Mouse (Mus musculus) intestine, embryonic 16.5 days (tissue): ENCODE measurements at regions not wholly inside any gene's neighbourhood (a gene's known extent, or its start where the extent isn't known, plus 50 kb on each side); places are given as distances from the start of the nearest gene placed in this dataset.
"Not testable (repeated sequence)": the region's sequence is repeated elsewhere in the genome, so short reads cannot be mapped to it uniquely, and the experiment has no call there.

Experiments
- ATAC-seq: fragments of 200-750 bp; cut with Nextera tagmentation; 2 replicates; pipeline ENCODE4 v1.8.0; 2017; ENCODE audit warnings: moderate TSS enrichment, moderate library complexity
- H3K27ac ChIP-seq: fragments of 300-500 bp; sonication (generic); 2 replicates; pipeline ENCODE4 v1.5.1; 2014; ENCODE audit warnings: mild to moderate bottlenecking, low read length
- H3K27me3 ChIP-seq: fragments of 300-500 bp; sonication (generic); replicated peaks from 2 replicates; pipeline ENCODE4 v1.6.1; 2014; ENCODE audit warnings: low read length, control low read depth, mixed read lengths; ENCODE audit not compliant: control insufficient read depth, insufficient read depth
- H3K36me3 ChIP-seq: fragments of 300-500 bp; sonication (generic); 2 replicates; pipeline ENCODE4 v1.6.1; 2014; ENCODE audit warnings: low read length, control low read depth; ENCODE audit not compliant: control insufficient read depth, insufficient read depth
- H3K4me1 ChIP-seq: fragments of 300-500 bp; sonication (generic); 2 replicates; pipeline ENCODE4 v1.6.1; 2014; ENCODE audit warnings: low read length, control low read depth, mixed read lengths; ENCODE audit not compliant: control insufficient read depth, insufficient read depth
- H3K4me2 ChIP-seq: fragments of 300-500 bp; sonication (generic); 2 replicates; pipeline ENCODE4 v1.6.1; 2014; ENCODE audit warnings: low read depth, low read length, control low read depth
- H3K4me3 ChIP-seq: fragments of 300-500 bp; sonication (generic); 2 replicates; pipeline ENCODE4 v1.5.1; 2014; ENCODE audit warnings: mild to moderate bottlenecking, low read length
- H3K9ac ChIP-seq: fragments of 300-500 bp; sonication (generic); 2 replicates; pipeline ENCODE4 v1.6.1; 2014; ENCODE audit warnings: low read depth, low read length
- H3K9me3 ChIP-seq: fragments of 300-500 bp; sonication (generic); 2 replicates; pipeline ENCODE4 v1.6.1; 2016; ENCODE audit warnings: low read length, control low read depth; ENCODE audit not compliant: control insufficient read depth
- WGBS: fragments of 180-500 bp; shearing (Covaris S2); extraction: QIAGEN DNeasy Blood & Tissue Kit; methylation state at CpG from one replicate; pipeline ENCODE4 v1.1.7; 2014; 5-methylcytosine and 5-hydroxymethylcytosine counted together

- no peaks in the 10 kb centered on the region for H3K9me3 ChIP-seq
- WGBS: 48% methylated on average over 3 of the region's 3 CpGs
- ATAC-seq: no peak
These were observed 180.2 kb downstream of the Scg2 start for GRCm38 (mm10) chr1:79259726-79260125.

GRCm38 (mm10) chr1:79212970-79213369 lies 226.9 kb downstream of the Scg2 start:
- Histone ChIP-seq H3K4me2 (no peak overlapping the region), H3K4me1 (no peaks in the 10 kb centered on the region), H3K9ac (no peak overlapping the region), H3K4me3 (no peak overlapping the region), H3K36me3 (no peaks in the 10 kb centered on the region), H3K27me3 (no peaks in the 10 kb centered on the region), H3K27ac (no peak overlapping the region), H3K9me3 (no peaks in the 10 kb centered on the region)
- 94% methylated on average over 4 of the region's 4 CpGs for WGBS
- no peak for ATAC-seq

More at GRCm38 (mm10) chr1:79259726-79260125, 180.2 kb downstream of the Scg2 start:
- no peak overlapping the region for H3K27ac ChIP-seq
- H3K36me3 ChIP-seq: no peaks in the 10 kb centered on the region
- H3K4me2 ChIP-seq: no peak overlapping the region
- H3K4me3 ChIP-seq: no peak overlapping the region
- H3K9ac ChIP-seq: no peak overlapping the region
- H3K27me3 ChIP-seq: no peaks in the 10 kb centered on the region
- no peaks in the 10 kb centered on the region for H3K4me1 ChIP-seq

GRCm38 (mm10) chr1:79212471-79212870 lies 227.4 kb downstream of the Scg2 start:
- Histone ChIP-seq H3K9me3 (no peaks in the 10 kb centered on the region), H3K36me3 (no peaks in the 10 kb centered on the region), H3K4me1 (no peaks in the 10 kb centered on the region), H3K27me3 (no peaks in the 10 kb centered on the region), H3K4me3 (no peak overlapping the region), H3K9ac (no peak overlapping the region), H3K27ac (no peak overlapping the region), H3K4me2 (no peak overlapping the region)
- WGBS: 94% methylated on average over 5 of the region's 5 CpGs
- no peak for ATAC-seq

- H3K4me2 ChIP-seq, H3K9me3 ChIP-seq, H3K9ac ChIP-seq, H3K27me3 ChIP-seq, ATAC-seq, H3K27ac ChIP-seq, H3K36me3 ChIP-seq, H3K4me3 ChIP-seq, H3K4me1 ChIP-seq: not testable (repeated sequence)
- 65% methylated on average over 1 of the region's 1 CpGs for WGBS
These were observed 227.9 kb downstream of the Scg2 start for GRCm38 (mm10) chr1:79211981-79212380.

GRCm38 (mm10) chr1:79207207-79207606 lies 232.7 kb downstream of the Scg2 start:
- no peaks in the 10 kb centered on the region for H3K36me3 ChIP-seq
- no peak overlapping the region for H3K27ac ChIP-seq
- H3K9ac ChIP-seq: no peak overlapping the region
- no peaks in the 10 kb centered on the region for H3K27me3 ChIP-seq
- H3K4me1 ChIP-seq: no peaks in the 10 kb centered on the region
- no peaks in the 10 kb centered on the region for H3K9me3 ChIP-seq
- no peak overlapping the region for H3K4me2 ChIP-seq
- H3K4me3 ChIP-seq: no peak overlapping the region
- 56% methylated on average over 1 of the region's 1 CpGs for WGBS
- no peak for ATAC-seq

- H3K4me3 ChIP-seq: no peak overlapping the region
- H3K9ac ChIP-seq: no peak overlapping the region
- WGBS: 83% methylated on average over 3 of the region's 3 CpGs
- no peaks in the 10 kb centered on the region for H3K36me3 ChIP-seq
- no peaks in the 10 kb centered on the region for H3K4me1 ChIP-seq
- H3K4me2 ChIP-seq: no peak overlapping the region
- H3K27me3 ChIP-seq: no peaks in the 10 kb centered on the region
- no peak for ATAC-seq
- no peak overlapping the region for H3K27ac ChIP-seq
- H3K9me3 ChIP-seq: no peaks in the 10 kb centered on the region
These were observed 242.2 kb downstream of the Scg2 start for GRCm38 (mm10) chr1:79197682-79198081.

- no peak for ATAC-seq
These were observed 248.9 kb downstream of the Scg2 start for GRCm38 (mm10) chr1:79191031-79191430.

GRCm38 (mm10) chr1:79183534-79184411 lies 256.1 kb downstream of the Scg2 start:
- 91% methylated on average over 5 of the region's 5 CpGs for WGBS
- Histone ChIP-seq H3K9ac (no peak overlapping the region), H3K27ac (no peak overlapping the region), H3K4me2 (no peak overlapping the region), H3K4me3 (no peak overlapping the region), H3K9me3 (no peaks in the 10 kb centered on the region), H3K27me3 (no peaks in the 10 kb centered on the region), H3K4me1 (no peaks in the 10 kb centered on the region), H3K36me3 (no peaks in the 10 kb centered on the region)
- ATAC-seq: no peak

More at GRCm38 (mm10) chr1:79191031-79191430, 248.9 kb downstream of the Scg2 start:
- H3K4me3 ChIP-seq: no peak overlapping the region
- H3K4me2 ChIP-seq: no peak overlapping the region
- no peaks in the 10 kb centered on the region for H3K4me1 ChIP-seq
- no peaks in the 10 kb centered on the region for H3K9me3 ChIP-seq
- 46% methylated on average over 3 of the region's 3 CpGs for WGBS
- no peak overlapping the region for H3K27ac ChIP-seq
- no peaks in the 10 kb centered on the region for H3K36me3 ChIP-seq
- no peaks in the 10 kb centered on the region for H3K27me3 ChIP-seq
- no peak overlapping the region for H3K9ac ChIP-seq

GRCm38 (mm10) chr1:79144113-79144512 lies 295.8 kb downstream of the Scg2 start:
- Histone ChIP-seq H3K9ac (no peak overlapping the region), H3K27me3 (no peaks in the 10 kb centered on the region), H3K36me3 (no peaks in the 10 kb centered on the region), H3K4me2 (no peak overlapping the region), H3K4me1 (no peaks in the 10 kb centered on the region), H3K27ac (no peak overlapping the region), H3K9me3 (no peaks in the 10 kb centered on the region), H3K4me3 (no peak overlapping the region)
- WGBS: 93% methylated on average over 3 of the region's 3 CpGs
- ATAC-seq: no peak
